Mouse (Mus musculus) embryo, embryonic 10.5 days (tissue): ENCODE data around the gene Endog.
"Not testable (repeated sequence)": the region's sequence is repeated elsewhere in the genome, so short reads cannot be mapped to it uniquely, and the experiment has no call there.

Source experiments
- DNase-seq: peaks from one replicate; pipeline ENCODE4 v3.0.0-alpha.2; 2015; ENCODE audit warnings: low spot score

The Endog gene

GRCm38 (mm10) chr2:30171371-30171996 lies at the start of gene Endog:
TSS of gene Endog (plus strand) at chr2:30171493.
- peak; percentile 89 for DNase-seq

- DNase-seq, result no peak
These were observed 48.5 kb upstream of the Endog start for GRCm38 (mm10) chr2:30122766-30123165.

- peak; percentile 3 for DNase-seq
These were observed 47.4 kb upstream of the Endog start for GRCm38 (mm10) chr2:30123729-30124471.

GRCm38 (mm10) chr2:30124472-30125274 lies 46.6 kb upstream of the Endog start, which contains the start of gene Zer1:
TSS of gene Zer1 (minus strand) at chr2:30124585.
- DNase-seq, result peak; percentile 94

- DNase-seq, result peak; percentile 72
These were observed 42.5 kb upstream of the Endog start for GRCm38 (mm10) chr2:30128789-30129188.

- no peak for DNase-seq
These were observed 41.1 kb upstream of the Endog start for GRCm38 (mm10) chr2:30130156-30130555.

- not testable (repeated sequence) for DNase-seq
These were observed 40.1 kb upstream of the Endog start for GRCm38 (mm10) chr2:30131240-30131639.

GRCm38 (mm10) chr2:30132801-30133612 lies 38.3 kb upstream of the Endog start:
- peak; percentile 12 for DNase-seq

- peak; percentile 97 for DNase-seq
These were observed 37.5 kb upstream of the Endog start, which contains the start of gene Tbc1d13 for GRCm38 (mm10) chr2:30133613-30134377. TSS of gene Tbc1d13 (plus strand) at chr2:30133746.

- peak; percentile 10 for DNase-seq
These were observed 36.9 kb upstream of the Endog start for GRCm38 (mm10) chr2:30134378-30134711.

- no peak for DNase-seq
These were observed 36.2 kb upstream of the Endog start for GRCm38 (mm10) chr2:30134928-30135620.

- DNase-seq, result no peak
These were observed 34.8 kb upstream of the Endog start for GRCm38 (mm10) chr2:30136458-30136857.

- not testable (repeated sequence) for DNase-seq
These were observed 31.3 kb upstream of the Endog start for GRCm38 (mm10) chr2:30140021-30140420.

- DNase-seq, result no peak
These were observed 26.9 kb upstream of the Endog start for GRCm38 (mm10) chr2:30144436-30144835.

GRCm38 (mm10) chr2:30147466-30147865 lies 23.8 kb upstream of the Endog start:
- no peak for DNase-seq

- no peak for DNase-seq
These were observed 19.5 kb upstream of the Endog start for GRCm38 (mm10) chr2:30151840-30152239.

- DNase-seq, result no peak
These were observed 18.7 kb upstream of the Endog start for GRCm38 (mm10) chr2:30152616-30153015.

- DNase-seq, result not testable (repeated sequence)
These were observed 11.4 kb upstream of the Endog start for GRCm38 (mm10) chr2:30159871-30160270.

GRCm38 (mm10) chr2:30161809-30162208 lies 9.5 kb upstream of the Endog start:
- peak; percentile 82 for DNase-seq

GRCm38 (mm10) chr2:30164340-30164932 lies 6.9 kb upstream of the Endog start:
- DNase-seq, result no peak
